Mouse (Mus musculus) hindbrain, embryonic 14.5 days (tissue): ENCODE data around the gene Eri2. TPM values are rescaled to one million over a fixed set of nuclear protein-coding genes. Genes with fewer than 3 reads are reported as not detected.
A peak's percentile ranks its signal among the peaks of the same experiment; 100 is the strongest.

Experiments
- ATAC-seq: fragments of 200-750 bp; cut with Nextera tagmentation; 2 replicates; pipeline ENCODE4 v1.8.0; 2017; ENCODE audit warnings: moderate number of reproducible peaks, mild to moderate bottlenecking, moderate TSS enrichment, moderate library complexity; ENCODE audit not compliant: low FRiP score
- DNase-seq: peaks from one replicate; pipeline ENCODE4 v3.0.0-alpha.2; 2015; ENCODE audit warnings: low spot score
- H3K27ac ChIP-seq: fragments of 300-500 bp; sonication (generic); 2 replicates; pipeline ENCODE4 v1.5.1; 2014; ENCODE audit warnings: mild to moderate bottlenecking, moderate library complexity
- H3K27me3 ChIP-seq: fragments of 300-500 bp; sonication (generic); 2 replicates; pipeline ENCODE4 v1.6.1; 2014; ENCODE audit warnings: mild to moderate bottlenecking, low read length, mixed read lengths; ENCODE audit not compliant: control insufficient read depth, insufficient read depth
- H3K36me3 ChIP-seq: fragments of 300-500 bp; sonication (generic); replicated peaks from 2 replicates; pipeline ENCODE4 v1.6.1; 2014; ENCODE audit not compliant: control insufficient read depth, insufficient read depth
- H3K4me1 ChIP-seq: fragments of 300-500 bp; sonication (generic); replicated peaks from 2 replicates; pipeline ENCODE4 v1.6.1; 2014; ENCODE audit warnings: antibody characterized with exemption, low read length, mixed read lengths; ENCODE audit not compliant: control insufficient read depth, insufficient read depth
- H3K4me2 ChIP-seq: fragments of 300-500 bp; sonication (generic); replicated peaks from 2 replicates; pipeline ENCODE4 v1.6.1; 2014; ENCODE audit warnings: mild to moderate bottlenecking, moderate library complexity
- H3K4me3 ChIP-seq: fragments of 300-500 bp; sonication (generic); replicated peaks from 2 replicates; pipeline ENCODE4 v1.5.1; 2014; ENCODE audit warnings: mild to moderate bottlenecking, low read length
- H3K9ac ChIP-seq: fragments of 300-500 bp; sonication (generic); 2 replicates; pipeline ENCODE4 v1.6.1; 2014
- H3K9me3 ChIP-seq: fragments of 300-500 bp; sonication (generic); 2 replicates; pipeline ENCODE4 v1.6.1; 2016; ENCODE audit warnings: low read length; ENCODE audit not compliant: control insufficient read depth
- WGBS: fragments of 180-500 bp; shearing (Covaris S2); extraction: QIAGEN DNeasy Blood & Tissue Kit; methylation state at CpG from one replicate; pipeline ENCODE4 v1.1.7; 2014; 5-methylcytosine and 5-hydroxymethylcytosine counted together
- polyA plus RNA-seq: library from polyadenylated mRNA; unstranded; fragments of >200 nt; fragmentation: Nextera tagmentation; extraction: Ambion mirVana; gene quantifications from 2 replicates; pipeline ENCODE4 v1.2.1, GENCODE M21; 2014

Eri2 gene
- polyA plus RNA-seq, 1 experiment from 2014 or later: 16.6 TPM

DNA sequence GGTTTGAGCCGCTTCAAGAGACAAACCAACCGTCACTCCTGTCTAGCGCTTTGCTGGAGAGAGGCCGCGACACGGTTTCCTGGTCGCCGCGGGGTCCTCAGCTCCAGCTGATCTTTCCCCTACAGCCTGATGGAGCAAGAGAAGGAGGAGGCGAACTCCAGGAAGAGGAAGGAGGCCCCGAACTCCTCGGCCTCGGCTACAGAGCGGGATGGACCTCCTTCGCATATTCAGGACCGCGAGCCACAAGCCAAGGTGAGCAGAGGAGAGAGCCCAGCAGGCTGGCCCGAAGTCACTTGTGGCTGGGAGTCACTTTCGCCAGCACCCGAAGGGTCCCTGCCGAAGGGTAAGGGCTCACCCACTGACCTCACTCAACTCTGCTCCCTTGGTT, 387 bp upstream of the Eri2 start:
- WGBS: 0% methylated on average over 21 of the region's 21 CpGs
- no peaks in the 10 kb centered on the region for H3K9me3 ChIP-seq
- H3K4me3 ChIP-seq: peak overlapping the region; percentile 59
- peaks cover 17% of the 10 kb centered on the region for H3K36me3 ChIP-seq
- H3K9ac ChIP-seq: peak overlapping the region; percentile 77
- H3K27me3 ChIP-seq: no peaks in the 10 kb centered on the region
- H3K27ac ChIP-seq: no peak overlapping the region
- DNase-seq: no peak
- ATAC-seq: peak; percentile 74
- H3K4me2 ChIP-seq: peak overlapping the region; percentile 72
- H3K4me1 ChIP-seq: peaks cover 9% of the 10 kb centered on the region

DNA sequence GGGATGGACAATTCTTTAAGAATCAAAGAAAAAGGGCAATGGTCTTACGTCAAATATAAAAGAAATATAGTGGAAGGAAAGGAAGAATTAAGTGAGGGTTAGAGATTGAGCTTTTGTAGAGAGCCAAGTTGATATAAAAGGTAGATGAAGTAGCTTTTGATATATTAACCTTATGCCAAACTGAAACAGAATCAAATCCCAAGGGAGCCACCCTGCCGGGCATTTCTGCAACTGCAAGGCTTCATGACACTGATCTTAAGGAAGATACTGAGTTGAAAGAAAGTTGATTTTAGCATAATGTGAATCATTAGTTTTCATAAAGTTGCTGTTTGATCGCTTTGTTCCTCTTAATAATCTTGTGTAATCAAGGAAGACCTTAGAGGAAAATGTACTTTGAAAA, 4.8 kb downstream of the Eri2 start:
- ATAC-seq: no peak
- Histone ChIP-seq H3K27ac (no peak overlapping the region), H3K27me3 (no peaks in the 10 kb centered on the region), H3K4me2 (no peak overlapping the region), H3K4me1 (peaks cover 5% of the 10 kb centered on the region), H3K9me3 (no peaks in the 10 kb centered on the region), H3K9ac (no peak overlapping the region), H3K36me3 (peaks cover 58% of the 10 kb centered on the region), H3K4me3 (no peak overlapping the region)
- WGBS: 94% methylated on average over 3 of the region's 3 CpGs
- DNase-seq: no peak

DNA sequence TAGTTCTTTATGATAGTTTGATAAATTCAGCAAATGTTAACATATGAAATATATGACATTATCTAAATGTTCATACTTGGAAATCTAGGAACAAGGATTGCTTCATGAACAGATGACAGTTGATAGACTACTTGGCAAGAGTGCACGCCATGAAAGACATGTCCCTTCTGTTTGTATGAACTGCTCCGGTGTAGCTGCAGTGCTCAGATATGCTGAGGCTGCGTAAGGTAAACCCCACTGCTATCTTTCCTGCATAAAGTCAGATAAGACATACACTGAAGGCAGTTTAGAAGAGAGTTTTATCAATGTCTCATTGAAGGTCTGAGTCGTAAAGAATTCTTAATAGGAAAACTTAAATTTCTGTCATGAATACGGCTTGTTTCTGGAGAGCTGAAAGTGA, 8.9 kb downstream of the Eri2 start:
- no peak overlapping the region for H3K4me2 ChIP-seq
- H3K27ac ChIP-seq: no peak overlapping the region
- DNase-seq (no peak), ATAC-seq (no peak)
- no peaks in the 10 kb centered on the region for H3K4me1 ChIP-seq
- H3K4me3 ChIP-seq: no peak overlapping the region
- WGBS: 98% methylated on average over 5 of the region's 5 CpGs
- no peaks in the 10 kb centered on the region for H3K27me3 ChIP-seq
- peaks cover 60% of the 10 kb centered on the region for H3K36me3 ChIP-seq
- no peak overlapping the region for H3K9ac ChIP-seq
- H3K9me3 ChIP-seq: no peaks in the 10 kb centered on the region

DNA sequence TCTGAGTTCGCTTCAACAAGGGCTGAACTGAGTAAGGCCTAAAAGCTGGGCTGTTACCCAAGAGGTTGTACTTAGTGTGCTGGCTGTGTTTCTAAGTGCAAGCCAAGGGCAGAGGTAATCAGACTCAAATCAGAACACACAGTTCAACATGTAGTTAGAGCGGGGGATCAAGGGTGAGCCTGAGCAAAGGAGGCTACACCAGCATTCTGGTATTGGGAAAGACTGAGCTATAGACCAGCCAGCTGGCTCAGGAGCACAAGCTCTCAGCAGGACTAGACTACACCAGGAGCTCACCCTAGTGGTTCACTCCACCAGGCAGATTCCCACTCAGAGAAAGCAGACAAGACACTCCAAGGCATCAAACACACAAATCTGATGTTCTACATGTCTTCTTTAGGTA, 10.4 kb downstream of the Eri2 start:
- H3K4me1 ChIP-seq: no peaks in the 10 kb centered on the region
- 96% methylated on average over 2 of the region's 2 CpGs for WGBS

DNA sequence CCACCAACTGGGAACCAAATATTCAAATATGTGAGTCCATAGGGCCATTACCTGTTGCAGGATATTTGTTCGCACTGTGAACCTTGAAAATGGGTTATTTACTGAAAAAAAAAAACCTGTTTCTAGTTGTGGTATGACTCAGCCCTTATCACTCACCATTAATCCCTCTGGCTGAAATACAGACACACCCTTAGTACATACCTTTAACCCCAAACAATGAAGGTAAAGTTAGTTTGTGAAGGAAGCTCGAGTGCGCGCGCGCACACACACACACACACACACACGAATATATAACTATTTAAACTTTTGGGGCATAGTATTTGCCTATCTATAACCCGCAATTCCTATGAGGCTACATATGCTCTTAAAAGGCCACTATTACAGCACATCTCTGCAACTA, 24.0 kb downstream of the Eri2 start:
- WGBS: 95% methylated on average over 8 of the region's 8 CpGs
- Histone ChIP-seq H3K4me1 (no peaks in the 10 kb centered on the region), H3K9ac (no peak overlapping the region), H3K4me3 (no peak overlapping the region), H3K4me2 (no peak overlapping the region), H3K27ac (no peak overlapping the region), H3K27me3 (no peaks in the 10 kb centered on the region), H3K36me3 (no peaks in the 10 kb centered on the region), H3K9me3 (no peaks in the 10 kb centered on the region)
- no peak for DNase-seq
- no peak for ATAC-seq

More for the DNA sequence above, 10.4 kb downstream of the Eri2 start:
- H3K36me3 ChIP-seq: peaks cover 47% of the 10 kb centered on the region
- H3K27ac ChIP-seq: no peak overlapping the region
- H3K9ac ChIP-seq: no peak overlapping the region
- no peak for ATAC-seq
- no peaks in the 10 kb centered on the region for H3K27me3 ChIP-seq
- no peak overlapping the region for H3K4me2 ChIP-seq
- DNase-seq: no peak
- no peak overlapping the region for H3K4me3 ChIP-seq
- no peaks in the 10 kb centered on the region for H3K9me3 ChIP-seq

DNA sequence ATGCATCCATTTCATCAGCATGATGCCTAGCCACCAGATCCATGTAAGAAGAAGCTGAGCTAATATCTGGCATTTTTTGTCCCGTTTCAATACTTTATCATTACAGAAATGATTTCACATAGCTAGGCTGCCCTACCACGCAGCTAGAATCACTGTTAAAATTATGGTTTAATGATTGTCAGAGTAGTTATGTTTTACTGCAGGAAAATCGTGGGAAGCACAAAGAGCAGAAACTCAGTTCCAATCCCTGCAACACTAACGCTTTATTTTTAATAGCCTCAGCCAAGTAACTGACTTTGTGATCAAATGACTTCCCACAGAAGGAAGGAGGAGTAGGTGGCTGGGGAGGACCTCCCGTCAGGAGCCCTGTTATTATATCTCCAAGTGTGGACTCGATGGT, 26.9 kb downstream of the Eri2 start:
- Histone ChIP-seq H3K9me3 (no peaks in the 10 kb centered on the region), H3K4me2 (no peak overlapping the region), H3K36me3 (no peaks in the 10 kb centered on the region), H3K4me1 (no peaks in the 10 kb centered on the region), H3K4me3 (no peak overlapping the region), H3K27ac (no peak overlapping the region), H3K27me3 (no peaks in the 10 kb centered on the region), H3K9ac (no peak overlapping the region)
- DNase-seq: no peak
- no peak for ATAC-seq
- 86% methylated on average over 6 of the region's 6 CpGs for WGBS

DNA sequence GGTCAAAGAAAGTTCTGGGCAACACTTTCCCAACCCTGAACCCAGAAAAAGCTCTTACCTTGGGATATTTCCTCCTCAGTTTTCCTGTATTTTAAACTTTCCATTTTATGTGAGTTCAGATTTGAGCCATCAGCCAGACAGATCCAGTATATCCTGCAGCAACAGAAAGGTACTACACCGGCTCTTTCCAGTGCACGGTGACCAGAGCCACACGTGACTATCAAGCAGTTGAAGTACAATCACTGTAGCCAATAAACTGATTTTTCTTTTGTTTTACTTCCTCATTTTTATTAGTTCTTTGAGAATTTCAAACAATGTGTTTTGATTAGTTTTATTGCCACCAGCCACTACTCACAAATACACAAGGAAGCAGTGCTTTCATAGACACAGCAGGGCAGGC, 29.5 kb downstream of the Eri2 start:
- Histone ChIP-seq H3K36me3 (no peaks in the 10 kb centered on the region), H3K4me1 (no peaks in the 10 kb centered on the region), H3K4me3 (no peak overlapping the region), H3K27ac (no peak overlapping the region), H3K9ac (no peak overlapping the region), H3K4me2 (no peak overlapping the region), H3K27me3 (no peaks in the 10 kb centered on the region), H3K9me3 (no peaks in the 10 kb centered on the region)
- no peak for DNase-seq
- WGBS: 90% methylated on average over 3 of the region's 3 CpGs
- ATAC-seq: no peak

DNA sequence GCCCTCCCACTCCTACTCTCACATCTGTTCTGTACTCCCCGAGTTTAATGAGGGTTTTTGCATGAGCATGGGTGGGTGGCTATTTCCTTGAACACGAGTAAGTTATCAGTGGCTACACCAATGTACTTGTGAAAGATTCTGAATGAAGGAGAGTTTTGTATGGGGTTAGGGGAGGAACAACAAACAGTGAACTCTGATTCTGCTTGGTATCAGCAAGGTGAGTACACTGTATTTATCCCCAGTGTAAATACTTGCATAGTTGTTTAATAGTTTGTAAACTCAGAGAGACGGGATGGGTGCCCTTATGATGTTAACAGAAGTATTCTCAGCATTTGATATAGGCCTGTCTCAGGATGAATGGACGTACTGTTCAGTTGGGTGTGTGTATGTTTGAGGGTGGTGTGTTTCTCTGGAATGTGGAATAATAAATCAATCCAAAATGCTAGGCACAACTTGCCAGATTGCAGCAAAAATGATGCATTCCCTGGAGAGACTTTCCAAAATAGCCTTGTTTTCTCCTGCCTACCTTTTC, 31.6 kb downstream of the Eri2 start:
- no peak overlapping the region for H3K9ac ChIP-seq
- WGBS: 73% methylated on average over 4 of the region's 4 CpGs
- DNase-seq: no peak
- no peak overlapping the region for H3K27ac ChIP-seq
- H3K4me3 ChIP-seq: no peak overlapping the region
- H3K27me3 ChIP-seq: no peaks in the 10 kb centered on the region
- H3K9me3 ChIP-seq: no peaks in the 10 kb centered on the region
- no peak for ATAC-seq
- no peaks in the 10 kb centered on the region for H3K36me3 ChIP-seq
- no peak overlapping the region for H3K4me2 ChIP-seq
- no peaks in the 10 kb centered on the region for H3K4me1 ChIP-seq

DNA sequence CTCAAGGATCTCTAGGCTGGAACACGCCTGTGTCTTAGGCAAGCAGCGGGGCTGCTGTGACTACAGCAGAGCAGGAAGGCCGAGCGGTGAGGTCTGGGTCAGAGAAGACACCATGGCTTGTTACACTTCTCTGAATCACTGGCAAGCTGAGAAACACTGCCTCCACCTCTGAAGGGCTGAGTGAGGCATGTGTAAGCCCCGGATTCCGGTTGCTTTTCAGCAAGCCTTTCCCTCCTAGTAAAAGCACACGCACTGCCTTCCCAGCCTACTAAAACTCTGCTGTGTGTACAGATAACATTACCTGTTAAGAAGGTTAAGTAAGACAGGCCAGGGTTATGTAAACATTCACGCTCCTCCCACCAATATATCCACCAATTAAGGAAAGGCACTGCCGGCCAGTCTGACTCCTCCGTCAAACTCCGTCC, 33.3 kb downstream of the Eri2 start, which contains the start of gene Acsm3:
Gene Acsm3, plus strand, starts transcription at position 397 of the 425 bp plus-strand sequence.
- Histone ChIP-seq H3K4me3 (no peak within 1 kb of the TSS), H3K4me2 (no peak within 1 kb of the TSS), H3K27me3 (no peaks in the 10 kb centered on the region), H3K4me1 (no peaks in the 10 kb centered on the region), H3K9me3 (no peaks in the 10 kb centered on the region), H3K27ac (no peak within 1 kb of the TSS), H3K36me3 (no peaks in the 10 kb centered on the region), H3K9ac (no peak within 1 kb of the TSS)
- ATAC-seq (no peak), DNase-seq (no peak)
- 93% methylated on average over 11 of the region's 11 CpGs for WGBS

DNA sequence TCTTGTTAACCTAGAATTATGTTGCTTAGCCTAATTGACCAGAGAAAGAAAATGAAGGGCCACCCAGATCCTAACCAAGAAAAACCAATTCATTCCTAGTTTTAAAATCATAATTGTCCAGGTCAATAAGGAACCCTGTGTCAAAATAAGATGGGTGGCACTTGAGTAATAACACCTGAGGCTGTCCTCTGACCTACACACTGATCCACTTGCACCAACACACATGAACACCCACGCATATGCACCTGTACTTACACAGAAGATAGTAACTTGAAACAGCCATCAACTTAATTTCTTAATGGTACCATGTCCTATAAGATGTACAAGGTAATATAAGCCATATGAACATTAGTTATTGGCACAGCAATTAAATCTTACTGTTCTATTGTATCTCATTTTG, 40.2 kb downstream of the Eri2 start:
- Histone ChIP-seq H3K27me3 (no peaks in the 10 kb centered on the region), H3K4me2 (no peak overlapping the region), H3K27ac (no peak overlapping the region), H3K9me3 (no peaks in the 10 kb centered on the region), H3K36me3 (no peaks in the 10 kb centered on the region), H3K4me1 (no peaks in the 10 kb centered on the region), H3K4me3 (no peak overlapping the region), H3K9ac (no peak overlapping the region)
- 88% methylated on average over 1 of the region's 1 CpGs for WGBS
- ATAC-seq: no peak
- no peak for DNase-seq
